Mouse (Mus musculus) hindbrain, postnatal 0 days (tissue): Measurements from ENCODE around the gene Cpt1a. TPM values are rescaled to one million over a fixed set of nuclear protein-coding genes. Genes with fewer than 3 reads are reported as not detected.

Experiments
- ATAC-seq: fragments of 200-750 bp; cut with Nextera tagmentation; 2 replicates; pipeline ENCODE4 v1.8.0; 2017; ENCODE audit warnings: mild to moderate bottlenecking, moderate TSS enrichment, moderate library complexity
- DNase-seq: peaks from one replicate; pipeline ENCODE4 v3.0.0-alpha.2; 2015; ENCODE audit warnings: low spot score
- H3K27ac ChIP-seq: fragments of 300-500 bp; sonication (generic); 2 replicates; pipeline ENCODE4 v1.5.1; 2014; ENCODE audit warnings: mild to moderate bottlenecking
- H3K27me3 ChIP-seq: fragments of 300-500 bp; sonication (generic); 2 replicates; pipeline ENCODE4 v1.6.1; 2014; ENCODE audit warnings: low read length, mixed read lengths; ENCODE audit not compliant: insufficient read depth
- H3K36me3 ChIP-seq: fragments of 300-500 bp; sonication (generic); 2 replicates; pipeline ENCODE4 v1.6.1; 2014; ENCODE audit warnings: low read length, mixed read lengths; ENCODE audit not compliant: insufficient read depth
- H3K4me1 ChIP-seq: fragments of 300-500 bp; sonication (generic); 2 replicates; pipeline ENCODE4 v1.6.1; 2014; ENCODE audit warnings: antibody characterized with exemption, low read length, mixed read lengths; ENCODE audit not compliant: insufficient read depth
- H3K4me2 ChIP-seq: fragments of 300-500 bp; sonication (generic); 2 replicates; pipeline ENCODE4 v1.6.1; 2014; ENCODE audit warnings: low read depth, mild to moderate bottlenecking, low read length, moderate library complexity, mixed read lengths
- H3K4me3 ChIP-seq: fragments of 300-500 bp; sonication (generic); 2 replicates; pipeline ENCODE4 v1.5.1; 2014; ENCODE audit warnings: low read length
- H3K9ac ChIP-seq: fragments of 300-500 bp; sonication (generic); replicated peaks from 2 replicates; pipeline ENCODE4 v1.6.1; 2014; ENCODE audit warnings: mild to moderate bottlenecking, low read length, moderate library complexity, mixed read lengths
- H3K9me3 ChIP-seq: fragments of 300-500 bp; sonication (generic); 2 replicates; pipeline ENCODE4 v1.6.1; 2016; ENCODE audit warnings: low read length, mixed read lengths
- CTCF ChIP-seq: IDR thresholded peaks from 2 replicates; pipeline ENCODE4 v1.5.1; 2016; ENCODE audit warnings: antibody characterized with exemption, control low read depth, low read depth
- WGBS: fragments of 180-500 bp; shearing (Covaris S2); extraction: QIAGEN DNeasy Blood & Tissue Kit; methylation state at CpG from one replicate; pipeline ENCODE4 v1.1.7; 2014; 5-methylcytosine and 5-hydroxymethylcytosine counted together
- polyA plus RNA-seq: library from polyadenylated mRNA; unstranded; fragments of >200 nt; fragmentation: Nextera tagmentation; extraction: Ambion mirVana; gene quantifications from 2 replicates; pipeline ENCODE4 v1.2.1, GENCODE M21; 2015
- total RNA-seq: library from RNA; depleted of rRNA; stranded (reverse); fragments of >200 nt; gene quantifications from 2 replicates; pipeline ENCODE4 v1.2.3, GENCODE M21; 2014

Gene Cpt1a
- total and polyA plus RNA-seq, 2 experiments from 2014 or later = 22.4 to 31.1 TPM

DNA sequence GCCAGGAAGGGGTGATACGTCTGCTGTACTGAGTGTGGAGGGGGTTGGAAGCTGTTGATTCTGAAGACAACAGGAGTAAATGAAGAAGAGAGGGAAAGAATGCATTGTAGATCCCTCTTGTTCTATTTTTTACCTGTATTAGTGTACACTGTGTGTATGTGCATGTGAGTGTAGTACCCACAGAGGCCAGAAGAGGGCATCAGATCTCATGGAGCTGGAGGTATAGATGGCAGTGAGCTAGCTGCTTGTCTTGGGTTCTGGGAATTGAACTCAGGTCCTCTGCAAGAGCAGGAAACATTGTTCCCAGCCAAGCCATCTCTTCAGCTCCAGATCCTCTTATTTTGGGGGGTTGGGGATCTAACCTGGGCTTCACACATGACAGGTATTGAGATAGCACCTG lies 25.6 kb downstream of the Cpt1a start:
- Histone ChIP-seq H3K27ac (no peak overlapping the region), H3K9me3 (no peaks in the 10 kb centered on the region), H3K36me3 (no peaks in the 10 kb centered on the region), H3K4me3 (no peak overlapping the region), H3K4me1 (no peaks in the 10 kb centered on the region), H3K27me3 (no peaks in the 10 kb centered on the region), H3K9ac (no peak overlapping the region), H3K4me2 (no peak overlapping the region)
- ATAC-seq (no peak), DNase-seq (no peak)
- WGBS = 91% methylated on average over 1 of the region's 1 CpGs
- peak; percentile 31 for TF ChIP-seq CTCF

GRCm38 (mm10) chr19:3353415-3354111 lies 31.4 kb downstream of the Cpt1a start:
- H3K27me3 ChIP-seq = no peaks in the 10 kb centered on the region
- no peak overlapping the region for H3K4me2 ChIP-seq
- H3K4me1 ChIP-seq = no peaks in the 10 kb centered on the region
- WGBS = 48% methylated on average over 7 of the region's 7 CpGs
- DNase-seq (peak; percentile 60), ATAC-seq (peak; percentile 51; the same call in 1 of the 2 replicates)
- TF ChIP-seq CTCF = no peak
- H3K36me3 ChIP-seq = no peaks in the 10 kb centered on the region
- no peak overlapping the region for H3K4me3 ChIP-seq
- H3K27ac ChIP-seq = peak overlapping the region; percentile 45; the same call in 1 of the 2 replicates
- no peak overlapping the region for H3K9ac ChIP-seq
- no peaks in the 10 kb centered on the region for H3K9me3 ChIP-seq

- no peak for ATAC-seq
- Histone ChIP-seq H3K4me2 (no peak overlapping the region), H3K9ac (no peak overlapping the region), H3K4me3 (no peak overlapping the region), H3K9me3 (no peaks in the 10 kb centered on the region), H3K4me1 (no peaks in the 10 kb centered on the region), H3K36me3 (no peaks in the 10 kb centered on the region), H3K27me3 (no peaks in the 10 kb centered on the region), H3K27ac (no peak overlapping the region)
- peak; percentile 38 for TF ChIP-seq CTCF
- DNase-seq = no peak
- 72% methylated on average over 5 of the region's 5 CpGs for WGBS
Observed at GRCm38 (mm10) chr19:3355096-3355495, 33.0 kb downstream of the Cpt1a start.

- WGBS = 73% methylated on average over 5 of the region's 5 CpGs
- TF ChIP-seq CTCF = no peak
Observed at GRCm38 (mm10) chr19:3356516-3356915, 34.4 kb downstream of the Cpt1a start.

DNA sequence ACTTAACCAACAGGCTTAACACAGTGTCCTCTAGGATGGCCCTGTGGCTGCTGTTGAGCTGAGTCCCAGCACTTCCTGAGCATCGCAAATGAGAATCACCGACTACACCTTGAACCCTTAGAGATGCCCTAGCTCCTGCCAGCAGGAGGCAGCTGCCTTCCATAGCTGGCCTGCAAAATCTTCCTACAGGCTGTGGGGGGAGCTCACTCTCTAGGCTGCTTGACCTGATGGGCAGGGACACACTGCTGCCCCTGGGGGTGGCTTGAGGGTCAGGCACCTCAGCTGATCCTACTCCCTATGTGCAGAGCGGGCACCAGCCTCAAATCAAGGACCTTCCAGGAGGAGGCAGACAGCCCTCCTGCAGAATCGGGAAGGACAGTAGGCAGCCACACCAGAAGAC lies 35.5 kb downstream of the Cpt1a start:
- no peaks in the 10 kb centered on the region for H3K9me3 ChIP-seq
- no peaks in the 10 kb centered on the region for H3K4me1 ChIP-seq
- H3K27me3 ChIP-seq = no peaks in the 10 kb centered on the region
- no peak overlapping the region for H3K9ac ChIP-seq
- ATAC-seq = no peak
- H3K27ac ChIP-seq = no peak overlapping the region
- H3K4me3 ChIP-seq = no peak overlapping the region
- no peaks in the 10 kb centered on the region; the same call in 1 of the 2 replicates for H3K36me3 ChIP-seq
- 78% methylated on average over 4 of the region's 4 CpGs for WGBS
- H3K4me2 ChIP-seq = no peak overlapping the region
- TF ChIP-seq CTCF = peak; percentile 50
- no peak for DNase-seq

More at GRCm38 (mm10) chr19:3356516-3356915, 34.4 kb downstream of the Cpt1a start:
- H3K9me3 ChIP-seq = no peaks in the 10 kb centered on the region
- no peak overlapping the region for H3K4me3 ChIP-seq
- H3K27me3 ChIP-seq = no peaks in the 10 kb centered on the region
- DNase-seq = no peak
- no peaks in the 10 kb centered on the region for H3K4me1 ChIP-seq
- H3K9ac ChIP-seq = no peak overlapping the region
- ATAC-seq = no peak
- H3K27ac ChIP-seq = no peak overlapping the region
- no peak overlapping the region for H3K4me2 ChIP-seq
- no peaks in the 10 kb centered on the region; the same call in 1 of the 2 replicates for H3K36me3 ChIP-seq

GRCm38 (mm10) chr19:3359841-3360588 lies 37.9 kb downstream of the Cpt1a start:
- no peak for TF ChIP-seq CTCF
- Histone ChIP-seq H3K27ac (no peak overlapping the region), H3K9ac (no peak overlapping the region), H3K4me1 (no peaks in the 10 kb centered on the region), H3K27me3 (no peaks in the 10 kb centered on the region), H3K9me3 (no peaks in the 10 kb centered on the region), H3K4me2 (no peak overlapping the region), H3K36me3 (peaks cover 4% of the 10 kb centered on the region; the same call in 1 of the 2 replicates), H3K4me3 (no peak overlapping the region)
- ATAC-seq = no peak
- no peak for DNase-seq
- WGBS = 91% methylated on average over 13 of the region's 13 CpGs
